Mouse (Mus musculus) liver, embryonic 16.5 days (tissue): ENCODE measurements around the gene Serpinf2. TPM values are rescaled to one million over a fixed set of nuclear protein-coding genes. Genes with fewer than 3 reads are reported as not detected.
A peak's percentile ranks its signal among the peaks of the same experiment; 100 is the strongest.

Experiments
- ATAC-seq: fragments of 200-750 bp; cut with Nextera tagmentation; 2 replicates; pipeline ENCODE4 v1.8.0; 2017; ENCODE audit warnings: low read depth, mild to moderate bottlenecking, moderate number of reproducible peaks, moderate library complexity
- H3K27ac ChIP-seq: fragments of 300-500 bp; sonication (generic); 2 replicates; pipeline ENCODE4 v1.5.1; 2014; ENCODE audit warnings: mild to moderate bottlenecking, low read length
- H3K27me3 ChIP-seq: fragments of 300-500 bp; sonication (generic); 2 replicates; pipeline ENCODE4 v1.6.1; 2014; ENCODE audit warnings: low read depth, low read length, mixed read lengths; ENCODE audit not compliant: control insufficient read depth, insufficient read depth
- H3K36me3 ChIP-seq: fragments of 300-500 bp; sonication (generic); 2 replicates; pipeline ENCODE4 v1.6.1; 2014; ENCODE audit warnings: mild to moderate bottlenecking; ENCODE audit not compliant: control insufficient read depth, insufficient read depth
- H3K4me1 ChIP-seq: fragments of 300-500 bp; sonication (generic); 2 replicates; pipeline ENCODE4 v1.6.1; 2014; ENCODE audit warnings: low read depth, low read length, mixed read lengths; ENCODE audit not compliant: control insufficient read depth
- H3K4me2 ChIP-seq: fragments of 300-500 bp; sonication (generic); 2 replicates; pipeline ENCODE4 v1.6.1; 2014; ENCODE audit warnings: low read depth, low read length, mixed read lengths
- H3K4me3 ChIP-seq: fragments of 300-500 bp; sonication (generic); 2 replicates; pipeline ENCODE4 v1.5.1; 2014; ENCODE audit warnings: low read depth, mild to moderate bottlenecking, low read length
- H3K9ac ChIP-seq: fragments of 300-500 bp; sonication (generic); 2 replicates; pipeline ENCODE4 v1.6.1; 2014; ENCODE audit warnings: low read depth, low read length
- H3K9me3 ChIP-seq: fragments of 300-500 bp; sonication (generic); replicated peaks from 2 replicates; pipeline ENCODE4 v1.6.1; 2016; ENCODE audit warnings: low read length; ENCODE audit not compliant: control insufficient read depth
- WGBS: fragments of 180-500 bp; shearing (Covaris S2); extraction: QIAGEN DNeasy Blood & Tissue Kit; methylation state at CpG from one replicate; pipeline ENCODE4 v1.1.7; 2014; ENCODE audit not compliant: insufficient replicate concordance; 5-methylcytosine and 5-hydroxymethylcytosine counted together
- polyA plus RNA-seq: library from polyadenylated mRNA; unstranded; fragments of >200 nt; fragmentation: Nextera tagmentation; extraction: Ambion mirVana; gene quantifications from 2 replicates; pipeline ENCODE4 v1.2.1, GENCODE M21; 2015

The Serpinf2 gene
- polyA plus RNA-seq, 1 experiment from 2014 or later: 817 TPM

DNA sequence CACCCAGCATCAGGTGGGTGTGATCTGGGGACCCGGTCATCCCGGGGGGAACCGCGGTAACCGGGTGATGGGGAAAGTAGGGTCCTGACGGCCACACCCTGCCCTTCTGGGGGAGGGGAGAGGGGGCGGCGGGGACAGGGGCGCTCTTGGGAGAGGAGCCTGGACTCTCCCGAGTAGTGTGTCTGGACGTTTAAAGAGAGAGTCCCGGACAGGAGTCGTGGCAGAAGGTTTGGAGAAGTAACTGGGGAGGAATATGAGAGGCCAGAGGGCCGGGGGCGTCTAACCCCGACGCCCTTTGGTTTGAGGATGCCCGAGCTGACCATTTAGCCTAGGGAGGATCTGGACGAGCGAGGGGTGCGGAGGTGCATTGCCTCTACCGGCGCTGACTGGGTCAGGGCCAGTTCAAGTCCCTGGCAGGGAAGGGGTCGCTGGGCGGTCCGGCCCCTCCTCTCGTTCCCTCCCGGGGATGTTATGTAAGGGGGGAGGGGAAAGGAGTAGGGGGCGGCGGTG, 22.4 kb upstream of the Serpinf2 start:
- ATAC-seq: no peak
- no peaks in the 10 kb centered on the region for H3K27me3 ChIP-seq
- H3K4me1 ChIP-seq: peaks cover 52% of the 10 kb centered on the region
- 0% methylated on average over 28 of the region's 30 CpGs for WGBS
- H3K9ac ChIP-seq: peak overlapping the region; percentile 83
- peak overlapping the region; percentile 84 for H3K4me2 ChIP-seq
- peak overlapping the region; percentile 98 for H3K27ac ChIP-seq
- H3K36me3 ChIP-seq: peaks cover 28% of the 10 kb centered on the region
- H3K4me3 ChIP-seq: peak overlapping the region; percentile 77
- peaks cover 3% of the 10 kb centered on the region; the same call in 1 of the 2 replicates for H3K9me3 ChIP-seq

- Histone ChIP-seq H3K4me3 (peak within 1 kb of the TSS; percentile 77), H3K27me3 (no peaks in the 10 kb centered on the region), H3K27ac (peak within 1 kb of the TSS; percentile 98), H3K9ac (peak within 1 kb of the TSS; percentile 83), H3K4me1 (peaks cover 57% of the 10 kb centered on the region), H3K36me3 (peaks cover 24% of the 10 kb centered on the region), H3K9me3 (no peaks in the 10 kb centered on the region), H3K4me2 (peak within 1 kb of the TSS; percentile 87)
- under 1% methylated on average over 46 of the region's 46 CpGs for WGBS
- peak; percentile 81 for ATAC-seq
These were observed 21.7 kb upstream of the Serpinf2 start, which contains the start of gene Tlcd2 for GRCm38 (mm10) chr11:75460844-75461742. TSS of gene Tlcd2 (plus strand) at chr11:75461715.

GRCm38 (mm10) chr11:75460103-75460843, 20.9 kb upstream of the Serpinf2 start:
- Histone ChIP-seq H3K9ac (peak overlapping the region; percentile 66), H3K27ac (peak overlapping the region; percentile 98), H3K36me3 (peaks cover 16% of the 10 kb centered on the region), H3K4me3 (peak overlapping the region; percentile 59), H3K9me3 (no peaks in the 10 kb centered on the region), H3K27me3 (no peaks in the 10 kb centered on the region), H3K4me1 (peaks cover 60% of the 10 kb centered on the region), H3K4me2 (peak overlapping the region; percentile 87)
- peak; percentile 49 for ATAC-seq
- under 1% methylated on average over 19 of the region's 19 CpGs for WGBS

DNA sequence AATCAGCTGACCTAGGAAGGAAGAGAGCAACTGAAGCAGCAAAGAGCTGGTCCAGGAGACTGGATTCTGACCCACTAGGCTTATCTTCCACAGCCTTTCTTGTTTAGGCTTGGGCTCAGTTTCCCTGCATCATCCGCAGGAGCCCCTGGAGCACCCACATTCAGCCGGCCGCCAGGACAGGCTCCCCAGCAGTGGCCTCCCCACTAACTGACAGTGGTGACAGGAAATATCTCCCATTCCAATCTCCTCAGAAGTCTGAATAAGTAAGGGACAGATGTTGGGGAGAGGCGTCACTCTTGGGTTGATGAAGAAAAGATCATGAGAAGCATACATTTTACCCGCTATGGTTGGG, 20.3 kb upstream of the Serpinf2 start:
- ATAC-seq: no peak
- Histone ChIP-seq H3K36me3 (peaks cover 11% of the 10 kb centered on the region), H3K4me1 (peaks cover 65% of the 10 kb centered on the region), H3K4me2 (peak overlapping the region; percentile 87), H3K9me3 (no peaks in the 10 kb centered on the region), H3K27me3 (no peaks in the 10 kb centered on the region), H3K9ac (peak overlapping the region; percentile 41), H3K27ac (peak overlapping the region; percentile 98), H3K4me3 (peak overlapping the region; percentile 59)
- WGBS: 13% methylated on average over 5 of the region's 5 CpGs

DNA sequence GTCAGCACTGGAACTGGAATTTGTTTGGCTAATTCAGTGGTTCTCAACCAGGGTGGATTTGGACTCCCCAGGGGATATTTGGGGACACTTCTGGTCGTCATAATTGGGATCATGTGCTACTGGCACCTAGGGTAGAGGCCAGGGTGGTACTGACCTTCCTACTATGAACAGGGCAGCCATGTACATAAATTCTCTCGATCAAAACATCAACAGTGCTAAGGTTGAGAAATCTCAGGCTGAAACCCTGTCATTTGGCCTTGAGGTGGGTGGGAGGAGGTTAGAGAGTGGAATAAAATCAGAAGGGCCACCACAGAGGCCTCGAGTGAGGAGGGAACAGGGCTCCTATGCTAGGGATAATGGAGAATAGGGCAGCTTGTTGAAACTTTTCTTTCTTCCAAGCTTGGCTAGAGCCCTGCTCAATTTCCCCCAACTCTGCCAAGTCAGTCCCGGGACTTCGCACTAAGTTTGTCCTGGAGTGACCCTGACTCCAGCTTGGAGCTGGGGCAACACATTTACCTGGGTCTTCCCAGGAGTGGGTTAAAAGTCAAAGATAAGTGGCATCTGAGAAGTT, 19.8 kb upstream of the Serpinf2 start:
- peaks cover 65% of the 10 kb centered on the region for H3K4me1 ChIP-seq
- H3K4me3 ChIP-seq: no peak overlapping the region; the same call in 1 of the 2 replicates
- WGBS: 45% methylated on average over 5 of the region's 5 CpGs

DNA sequence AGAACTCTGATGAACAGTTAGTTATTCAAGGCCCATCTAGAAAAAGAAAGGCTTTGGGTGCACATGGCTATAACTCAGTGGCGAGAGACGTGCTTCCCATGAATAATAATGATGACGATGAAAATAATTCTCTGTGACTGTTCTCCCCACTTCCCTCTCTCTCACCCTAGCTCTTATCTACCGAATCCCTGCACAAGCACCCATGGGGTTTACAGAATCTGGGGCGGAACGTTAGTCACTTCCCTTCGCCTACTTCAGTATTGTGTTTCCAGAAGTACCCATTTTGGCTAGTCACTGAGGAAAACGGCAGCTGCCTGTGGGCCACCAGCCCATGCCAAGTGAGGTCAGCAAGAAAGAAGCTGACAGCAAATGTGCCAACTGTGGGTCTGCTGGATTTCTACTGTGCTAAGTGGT, 19.2 kb upstream of the Serpinf2 start:
- 15% methylated on average over 8 of the region's 8 CpGs for WGBS
- Histone ChIP-seq H3K9ac (no peak overlapping the region; the same call in 1 of the 2 replicates), H3K36me3 (peaks cover 4% of the 10 kb centered on the region), H3K4me2 (peak overlapping the region; percentile 33; the same call in 1 of the 2 replicates), H3K4me1 (peaks cover 67% of the 10 kb centered on the region), H3K9me3 (no peaks in the 10 kb centered on the region), H3K4me3 (no peak overlapping the region), H3K27me3 (no peaks in the 10 kb centered on the region), H3K27ac (peak overlapping the region; percentile 98)
- ATAC-seq: no peak

More for the DNA sequence above, 19.8 kb upstream of the Serpinf2 start:
- no peaks in the 10 kb centered on the region for H3K9me3 ChIP-seq
- H3K27me3 ChIP-seq: no peaks in the 10 kb centered on the region
- no peak for ATAC-seq
- peak overlapping the region; percentile 87 for H3K4me2 ChIP-seq
- H3K27ac ChIP-seq: peak overlapping the region; percentile 98
- peaks cover 6% of the 10 kb centered on the region for H3K36me3 ChIP-seq
- peak overlapping the region; percentile 41 for H3K9ac ChIP-seq

GRCm38 (mm10) chr11:75458169-75458568, 18.8 kb upstream of the Serpinf2 start:
- peaks cover 67% of the 10 kb centered on the region for H3K4me1 ChIP-seq
- WGBS: 9% methylated on average over 3 of the region's 3 CpGs

DNA sequence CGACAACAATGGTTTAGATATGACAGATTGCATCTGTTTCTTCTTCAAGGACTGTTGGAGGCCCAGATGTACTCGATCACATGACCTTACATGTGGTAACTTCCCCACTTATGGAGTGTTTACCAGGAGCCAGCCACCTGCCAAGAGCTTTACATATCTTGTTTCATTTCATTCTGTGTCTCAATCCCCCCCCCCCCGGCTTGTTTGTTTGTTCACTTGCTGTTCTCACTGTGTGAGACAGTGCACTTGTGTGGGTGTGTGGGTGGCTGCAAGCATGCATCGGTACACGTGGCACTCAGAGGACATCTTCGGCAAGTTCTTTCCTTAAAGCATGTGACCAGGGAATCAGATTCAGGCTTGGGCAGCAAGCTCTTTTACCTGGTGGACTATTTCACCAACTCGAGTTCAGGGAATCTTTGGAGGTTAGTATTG, 17.1 kb upstream of the Serpinf2 start:
- no peaks in the 10 kb centered on the region for H3K27me3 ChIP-seq
- 64% methylated on average over 7 of the region's 7 CpGs for WGBS
- peaks cover 5% of the 10 kb centered on the region; the same call in 1 of the 2 replicates for H3K36me3 ChIP-seq
- H3K9ac ChIP-seq: no peak overlapping the region
- H3K4me3 ChIP-seq: no peak overlapping the region
- H3K27ac ChIP-seq: peak overlapping the region; percentile 20; the same call in 1 of the 2 replicates
- no peak for ATAC-seq
- no peaks in the 10 kb centered on the region for H3K9me3 ChIP-seq
- H3K4me2 ChIP-seq: no peak overlapping the region
- H3K4me1 ChIP-seq: peaks cover 75% of the 10 kb centered on the region

More at GRCm38 (mm10) chr11:75458169-75458568, 18.8 kb upstream of the Serpinf2 start:
- Histone ChIP-seq H3K4me2 (peak overlapping the region; percentile 33), H3K9ac (peak overlapping the region; percentile 37; the same call in 1 of the 2 replicates), H3K4me3 (no peak overlapping the region), H3K27ac (peak overlapping the region; percentile 98), H3K9me3 (no peaks in the 10 kb centered on the region), H3K27me3 (no peaks in the 10 kb centered on the region), H3K36me3 (no peaks in the 10 kb centered on the region)
- ATAC-seq: no peak
